8 mouse cellular contexts compared by ENCODE assay signal in the genomic region with DNA sequence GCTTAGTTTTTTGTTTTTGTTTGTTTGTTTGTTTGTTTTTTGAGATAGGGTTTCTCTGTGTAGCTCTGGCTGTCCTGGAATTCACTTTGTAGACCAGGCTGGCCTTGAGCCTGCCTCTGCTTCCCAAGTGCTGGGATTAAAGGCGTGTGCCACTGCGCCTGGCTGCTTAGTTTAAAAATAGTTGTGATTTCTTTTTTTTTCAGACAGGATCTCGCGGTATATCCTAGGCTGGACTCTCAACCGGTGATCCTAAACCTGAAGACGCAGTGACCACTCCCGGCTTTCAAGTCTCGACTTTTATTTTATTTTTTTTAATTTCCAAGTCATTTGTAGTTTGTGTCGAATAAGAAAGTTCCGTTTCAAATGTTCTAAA. TPM values are rescaled to one million over a fixed set of nuclear protein-coding genes. Genes with fewer than 3 reads are reported as not detected.
DNase-seq lines count a peak whose midpoint lies in the region; ATAC-seq and TF ChIP-seq lines count a peak whose summit lies in the region.

No protein-coding gene starts in this region.

- no peaks in the 10 kb centered on the region for H3K9me3 ChIP-seq in ES-Bruce4 (replicated peaks; ENCODE audit: control insufficient read depth, insufficient read depth, low read length, poor library complexity, severe bottlenecking)
- no peaks in the 10 kb centered on the region for H3K9me3 ChIP-seq in forebrain, embryonic 10.5 days
- H3K9me3 ChIP-seq in midbrain, postnatal 0 days (ENCODE audit: low read length), result no peaks in the 10 kb centered on the region

- peak; percentile 5 for DNase-seq in gastrocnemius, postnatal 10 days
- DNase-seq in gastrocnemius, postnatal 25 days, result no peak
- no peak for DNase-seq in forebrain, embryonic 10.5 days (ENCODE audit: extremely low spot score, low spot score)
- peak; percentile 9 to 42 for DNase-seq in kidney, postnatal 25 days
- DNase-seq in midbrain, postnatal 0 days (ENCODE audit: low spot score), result no peak
- no peak for DNase-seq in thymus, adult 2 months
- DNase-seq in frontal cortex, postnatal 25 days (ENCODE audit: low spot score in 2 of 2), result no peak

- H3K36me3 ChIP-seq in ES-Bruce4 (ENCODE audit: control insufficient read depth, insufficient read depth, low read length, poor library complexity, severe bottlenecking), result no peaks in the 10 kb centered on the region
- no peaks in the 10 kb centered on the region for H3K36me3 ChIP-seq in forebrain, embryonic 10.5 days (replicated peaks)
- H3K36me3 ChIP-seq in midbrain, postnatal 0 days (ENCODE audit: insufficient read depth, low read length), result no peaks in the 10 kb centered on the region
- no peaks in the 10 kb centered on the region for H3K36me3 ChIP-seq in thymus, adult 2 months (ENCODE audit: control insufficient read depth, insufficient read depth, low read length)

- peak overlapping the region; percentile 86 for H3K27ac ChIP-seq in ES-Bruce4 (ENCODE audit: insufficient read depth, low read length)
- H3K27ac ChIP-seq in forebrain, embryonic 10.5 days, result peak overlapping the region; percentile 48
- H3K27ac ChIP-seq in midbrain, postnatal 0 days (ENCODE audit: low read depth, low read length), result no peak overlapping the region
- no peak overlapping the region for H3K27ac ChIP-seq in thymus, adult 2 months (ENCODE audit: control insufficient read depth, insufficient read depth, low read length)

- no peak for TF ChIP-seq POLR2A in ES-Bruce4 (IDR thresholded peaks at IDR 0.05; ENCODE audit: insufficient read depth, low read length)
- TF ChIP-seq POLR2A in thymus, adult 2 months (IDR thresholded peaks at IDR 0.05; ENCODE audit: control insufficient read depth, extremely low read depth, insufficient read depth, low read length, poor library complexity), result no peak

- no peak for TF ChIP-seq EP300 in ES-Bruce4 (IDR thresholded peaks at IDR 0.05; ENCODE audit: insufficient read depth, low read depth, low read length)

- peak overlapping the region; percentile 33; the same call in 1 of the 2 replicates for H3K4me3 ChIP-seq in ES-Bruce4 (ENCODE audit: low read depth, low read length)
- peak overlapping the region; percentile 55 for H3K4me3 ChIP-seq in forebrain, embryonic 10.5 days
- peak overlapping the region; percentile 48 for H3K4me3 ChIP-seq in midbrain, postnatal 0 days (ENCODE audit: low read depth, low read length)
- no peak overlapping the region; the same call in 1 of the 2 replicates for H3K4me3 ChIP-seq in thymus, adult 2 months (ENCODE audit: control insufficient read depth, insufficient read depth, low read length)

- TF ChIP-seq CTCF in ES-Bruce4 (IDR thresholded peaks at IDR 0.05; ENCODE audit: low read depth, low read length), result no peak
- no peak for TF ChIP-seq CTCF in midbrain, postnatal 0 days (IDR thresholded peaks at IDR 0.05)
- TF ChIP-seq CTCF in thymus, adult 2 months (IDR thresholded peaks at IDR 0.05; ENCODE audit: borderline replicate concordance, control insufficient read depth, extremely low read depth, insufficient read depth, low read length, poor library complexity), result no peak

- H3K4me1 ChIP-seq in ES-Bruce4 (ENCODE audit: control insufficient read depth, insufficient read depth, low read length), result peaks cover 2% of the 10 kb centered on the region
- H3K4me1 ChIP-seq in forebrain, embryonic 10.5 days, result no peaks in the 10 kb centered on the region
- no peaks in the 10 kb centered on the region for H3K4me1 ChIP-seq in midbrain, postnatal 0 days (ENCODE audit: insufficient read depth, low read length)
- H3K4me1 ChIP-seq in thymus, adult 2 months (replicated peaks; ENCODE audit: control insufficient read depth, insufficient read depth, low read length), result no peaks in the 10 kb centered on the region

- ATAC-seq in midbrain, postnatal 0 days (ENCODE audit: low FRiP score), result peak; percentile 54; the same call in 1 of the 2 replicates

- peak overlapping the region; percentile 47; the same call in 1 of the 2 replicates for H3K4me2 ChIP-seq in midbrain, postnatal 0 days (ENCODE audit: low read depth, low read length, poor library complexity, severe bottlenecking)

- peak overlapping the region; percentile 33 for H3K9ac ChIP-seq in ES-Bruce4 (ENCODE audit: low read depth, poor library complexity, severe bottlenecking)
- H3K9ac ChIP-seq in midbrain, postnatal 0 days (replicated peaks; ENCODE audit: low read length, poor library complexity, severe bottlenecking), result no peak overlapping the region

- 23% methylated on average over 10 of the region's 10 CpGs for WGBS in forebrain, embryonic 10.5 days
- WGBS in midbrain, postnatal 0 days, result 24% methylated on average over 10 of the region's 10 CpGs
- 2% methylated on average over 10 of the region's 10 CpGs for WGBS in thymus, adult 2 months

- no peaks in the 10 kb centered on the region for H3K27me3 ChIP-seq in ES-Bruce4 (ENCODE audit: control insufficient read depth, insufficient read depth, low read length, poor library complexity, severe bottlenecking)
- no peaks in the 10 kb centered on the region for H3K27me3 ChIP-seq in forebrain, embryonic 10.5 days (ENCODE audit: poor library complexity, severe bottlenecking)
- no peaks in the 10 kb centered on the region for H3K27me3 ChIP-seq in midbrain, postnatal 0 days (ENCODE audit: insufficient read depth, low read length)
- H3K27me3 ChIP-seq in thymus, adult 2 months (ENCODE audit: control insufficient read depth, insufficient read depth, low read length), result no peaks in the 10 kb centered on the region

RNA-seq across cellular contexts. Expression of a gene that starts 16.9 kb away (rescaled TPM):
- total RNA-seq in gastrocnemius, postnatal 10 days (2021), result 10 to 100 TPM; 92.1 to 97.4 TPM
- 10 to 100 TPM; 60.1 to 68.8 TPM for total RNA-seq in gastrocnemius, postnatal 25 days (2021)
- polyA plus RNA-seq in ES-Bruce4 (2011; ENCODE audit: insufficient read depth, insufficient read length, low read depth, missing spikeins), result 85.1 and 93.2 TPM in 2 replicates
- polyA plus RNA-seq in forebrain, embryonic 10.5 days (2016; fragmentation: Nextera tagmentation; extraction: Ambion mirVana), result 59.5 and 68.4 TPM in 2 replicates
- 55.5 and 66.9 TPM in 2 replicates for total RNA-seq in midbrain, postnatal 0 days (2014; rRNA removed)
- 59.9 and 61.5 TPM in 2 replicates for polyA plus RNA-seq in midbrain, postnatal 0 days (2015; fragmentation: Nextera tagmentation; extraction: Ambion mirVana)
- polyA plus RNA-seq in thymus, adult 2 months (2012; rRNA removed), result 47.3 and 58.9 TPM in 2 replicates

Comparison
In these comparisons a context has a peak if more than half of its experiments do, and no peak if none do; other contexts are left out.
1. DNase-seq: peak in gastrocnemius, postnatal 10 days (single experiment) and kidney, postnatal 25 days (2 of 2); none in gastrocnemius, postnatal 25 days (single experiment), forebrain, embryonic 10.5 days (single experiment), midbrain, postnatal 0 days (single experiment), thymus, adult 2 months (single experiment) and frontal cortex, postnatal 25 days (0 of 2).
2. H3K27ac ChIP-seq: peak in ES-Bruce4 (single experiment) and forebrain, embryonic 10.5 days (single experiment); none in midbrain, postnatal 0 days (single experiment) and thymus, adult 2 months (single experiment).